Mouse (Mus musculus): ENCODE results near the gene Grk6. TPM values are rescaled to one million over a fixed set of nuclear protein-coding genes. Genes with fewer than 3 reads are reported as not detected.

The Grk6 gene
- total and polyA plus RNA-seq, 3 experiments = 83.2 to 96.7 TPM; not detected in 1

- Histone ChIP-seq H3K79me2 (ENCODE audit: control insufficient read depth, insufficient read depth, low read length, poor library complexity) (no peaks in the 10 kb centered on the region), H3K27me3 (ENCODE audit: control insufficient read depth in 1 of 2, insufficient read depth in 2 of 2, low read length in 2 of 2) (no peaks in the 10 kb centered on the region)
Observed at GRCm38 (mm10) chr13:55419142-55419541, 25.7 kb upstream of the Grk6 start.

GRCm38 (mm10) chr13:55420018-55420932 lies 24.6 kb upstream of the Grk6 start:
- H3K36me3 ChIP-seq (ENCODE audit: control insufficient read depth in 1 of 2, insufficient read depth in 2 of 2, low read length in 2 of 2) = no peaks in the 10 kb centered on the region
- no peaks in the 10 kb centered on the region for H3K27me3 ChIP-seq (ENCODE audit: control insufficient read depth in 1 of 2, insufficient read depth in 2 of 2, low read length in 2 of 2)
- H3K4me1 ChIP-seq (ENCODE audit: control insufficient read depth in 1 of 2, insufficient read depth in 2 of 2, low read length in 2 of 2) = peaks cover 0 to 8% of the 10 kb centered on the region in 2 experiments; a peak in 2 of 4 replicates
- H3K27ac ChIP-seq (ENCODE audit: control insufficient read depth, low read depth, low read length) = no peak overlapping the region
- H3K9me3 ChIP-seq (replicated peaks; ENCODE audit: insufficient read depth, low read length) = no peaks in the 10 kb centered on the region
- no peak overlapping the region for H3K9ac ChIP-seq (ENCODE audit: control insufficient read depth, low read depth, low read length, poor library complexity, severe bottlenecking)
- no peak for DNase-seq (ENCODE audit: low read depth, low spot score)
- no peak overlapping the region for H3K4me3 ChIP-seq (ENCODE audit: control insufficient read depth in 1 of 2, insufficient read depth in 1 of 2, low read depth in 2 of 2, low read length in 2 of 2)
- H3K79me2 ChIP-seq (ENCODE audit: control insufficient read depth, insufficient read depth, low read length, poor library complexity) = no peaks in the 10 kb centered on the region
- no peak for TF ChIP-seq HCFC1 (IDR thresholded peaks at IDR 0.05; ENCODE audit: low read depth, low read length)
- no peak for TF ChIP-seq MXI1 (IDR thresholded peaks at IDR 0.05; ENCODE audit: low read depth, low read length)
- TF ChIP-seq POLR2AphosphoS5 (IDR thresholded peaks at IDR 0.05; ENCODE audit: borderline replicate concordance, low read depth, low read length) = no peak
- no peak for TF ChIP-seq ZC3H11A (IDR thresholded peaks at IDR 0.05; ENCODE audit: low read depth, low read length)
- TF ChIP-seq CHD1 (IDR thresholded peaks at IDR 0.05; ENCODE audit: low read depth, low read length) = no peak
- TF ChIP-seq JUND (IDR thresholded peaks at IDR 0.05; ENCODE audit: low read depth, low read length) = no peak
- TF ChIP-seq CTCF (IDR thresholded peaks at IDR 0.05 in 2 of 3, conservative IDR thresholded peaks at IDR 0.05 in 1 of 3; ENCODE audit: control insufficient read depth in 1 of 3, insufficient read depth in 1 of 3, low read depth in 2 of 3, low read length in 3 of 3, poor library complexity in 1 of 3, severe bottlenecking in 1 of 3) = no peak
- no peak for TF ChIP-seq TAL1 (IDR thresholded peaks at IDR 0.05; ENCODE audit: low read length)
- no peak for TF ChIP-seq ETS1 (IDR thresholded peaks at IDR 0.05; ENCODE audit: low read depth, low read length)
- no peak for TF ChIP-seq GABPA (IDR thresholded peaks at IDR 0.05; ENCODE audit: low read depth, low read length)
- no peak for TF ChIP-seq MYB (IDR thresholded peaks at IDR 0.05; ENCODE audit: low read depth, low read length)
- TF ChIP-seq EP300 (IDR thresholded peaks at IDR 0.05; ENCODE audit: low read depth in 1 of 2, low read length in 2 of 2) = no peak
- TF ChIP-seq TBP (IDR thresholded peaks at IDR 0.05; ENCODE audit: low read depth, low read length) = no peak
- TF ChIP-seq NELFE (IDR thresholded peaks at IDR 0.05; ENCODE audit: low read depth, low read length) = no peak
- no peak for TF ChIP-seq CHD2 (IDR thresholded peaks at IDR 0.05; ENCODE audit: low read length)
- no peak for TF ChIP-seq NRF1 (IDR thresholded peaks at IDR 0.05; ENCODE audit: insufficient read depth, low read depth, low read length, poor library complexity, severe bottlenecking)
- no peak for TF ChIP-seq ELF1 (IDR thresholded peaks at IDR 0.05; ENCODE audit: low read depth, low read length)
- TF ChIP-seq SIN3A (IDR thresholded peaks at IDR 0.05; ENCODE audit: low read length) = no peak
- TF ChIP-seq ZMIZ1 (IDR thresholded peaks at IDR 0.05; ENCODE audit: low read depth, low read length) = no peak
- TF ChIP-seq GATA1 (IDR thresholded peaks at IDR 0.05; ENCODE audit: low read depth, low read length) = no peak

More at GRCm38 (mm10) chr13:55419142-55419541, 25.7 kb upstream of the Grk6 start:
- Histone ChIP-seq H3K27ac (ENCODE audit: control insufficient read depth, low read depth, low read length) (no peak overlapping the region), H3K4me3 (ENCODE audit: control insufficient read depth in 1 of 2, insufficient read depth in 1 of 2, low read depth in 2 of 2, low read length in 2 of 2) (no peak overlapping the region), H3K36me3 (ENCODE audit: control insufficient read depth in 1 of 2, insufficient read depth in 2 of 2, low read length in 2 of 2) (no peaks in the 10 kb centered on the region), H3K4me1 (ENCODE audit: control insufficient read depth in 1 of 2, insufficient read depth in 2 of 2, low read length in 2 of 2) (peaks cover 0 to 8% of the 10 kb centered on the region in 2 experiments; a peak in 2 of 4 replicates), H3K9me3 (replicated peaks; ENCODE audit: insufficient read depth, low read length) (no peaks in the 10 kb centered on the region), H3K9ac (ENCODE audit: control insufficient read depth, low read depth, low read length, poor library complexity, severe bottlenecking) (no peak overlapping the region)
- DNase-seq (ENCODE audit: low read depth, low spot score) = peak; percentile 40
- no peak for TF ChIP-seq UBTF (IDR thresholded peaks at IDR 0.05; ENCODE audit: borderline replicate concordance, insufficient read depth, low read depth, low read length)
- no peak for TF ChIP-seq RCOR1 (IDR thresholded peaks at IDR 0.05; ENCODE audit: low read depth, low read length)
- TF ChIP-seq TBP (IDR thresholded peaks at IDR 0.05; ENCODE audit: low read depth, low read length) = no peak
- no peak for TF ChIP-seq USF1 (IDR thresholded peaks at IDR 0.05; ENCODE audit: low read depth, low read length)
- TF ChIP-seq POLR2AphosphoS5 (IDR thresholded peaks at IDR 0.05; ENCODE audit: borderline replicate concordance, low read depth, low read length) = no peak
- TF ChIP-seq MAZ (IDR thresholded peaks at IDR 0.05; ENCODE audit: low read depth, low read length) = no peak
- peak; percentile 76 for TF ChIP-seq MXI1 (IDR thresholded peaks at IDR 0.05; ENCODE audit: low read depth, low read length)
- no peak for TF ChIP-seq POLR2AphosphoS2 (IDR thresholded peaks at IDR 0.05; ENCODE audit: low read length)
- no peak for TF ChIP-seq GABPA (IDR thresholded peaks at IDR 0.05; ENCODE audit: low read depth, low read length)
- TF ChIP-seq SIN3A (IDR thresholded peaks at IDR 0.05; ENCODE audit: low read length) = peak; percentile 95
- no peak for TF ChIP-seq GATA1 (IDR thresholded peaks at IDR 0.05; ENCODE audit: low read depth, low read length)
- TF ChIP-seq EP300 (IDR thresholded peaks at IDR 0.05; ENCODE audit: low read depth in 1 of 2, low read length in 2 of 2) = no peak
